Mouse (Mus musculus): Measurements from ENCODE around the gene Tubb4b.

GRCm38 (mm10) chr2:25194486-25195171 lies 29.9 kb downstream of the Tubb4b start:
- TF ChIP-seq CTCF (IDR thresholded peaks at IDR 0.05; ENCODE audit: low read depth) (no peak), EP300 (IDR thresholded peaks at IDR 0.05; ENCODE audit: low read depth) (no peak)
